Mouse (Mus musculus): ENCODE measurements around the gene Tada2a. TPM values are rescaled to one million over a fixed set of nuclear protein-coding genes. Genes with fewer than 3 reads are reported as not detected.
A peak's percentile ranks its signal among the peaks of the same experiment; 100 is the strongest.

Tada2a gene
- total and polyA plus RNA-seq, 2 experiments from 2014 or later = 15.9 to 24.7 TPM

GRCm38 (mm10) chr11:84053055-84053454 is 76.3 kb downstream of the Tada2a start:
- no peak for TF ChIP-seq CTCF (IDR thresholded peaks at IDR 0.05; ENCODE audit: low read depth)
- H3K4me2 ChIP-seq (ENCODE audit: low read depth, low read length) = no peak overlapping the region
- peak overlapping the region; percentile 62; the same call in 1 of the 2 replicates for H3K27ac ChIP-seq
- H3K9ac ChIP-seq (replicated peaks; ENCODE audit: low read length) = no peak overlapping the region
- ATAC-seq (no peak), DNase-seq (ENCODE audit: low spot score) (no peak)
- H3K4me3 ChIP-seq (ENCODE audit: low read length) = no peak overlapping the region
- H3K9me3 ChIP-seq (ENCODE audit: low read length) = no peaks in the 10 kb centered on the region
- H3K36me3 ChIP-seq (ENCODE audit: insufficient read depth, low read length) = no peaks in the 10 kb centered on the region
- H3K4me1 ChIP-seq (ENCODE audit: insufficient read depth, low read length) = peaks cover 11% of the 10 kb centered on the region; the same call in 1 of the 2 replicates
- H3K27me3 ChIP-seq (ENCODE audit: insufficient read depth, low read length) = no peaks in the 10 kb centered on the region
- WGBS = 87% methylated on average over 7 of the region's 7 CpGs

DNA sequence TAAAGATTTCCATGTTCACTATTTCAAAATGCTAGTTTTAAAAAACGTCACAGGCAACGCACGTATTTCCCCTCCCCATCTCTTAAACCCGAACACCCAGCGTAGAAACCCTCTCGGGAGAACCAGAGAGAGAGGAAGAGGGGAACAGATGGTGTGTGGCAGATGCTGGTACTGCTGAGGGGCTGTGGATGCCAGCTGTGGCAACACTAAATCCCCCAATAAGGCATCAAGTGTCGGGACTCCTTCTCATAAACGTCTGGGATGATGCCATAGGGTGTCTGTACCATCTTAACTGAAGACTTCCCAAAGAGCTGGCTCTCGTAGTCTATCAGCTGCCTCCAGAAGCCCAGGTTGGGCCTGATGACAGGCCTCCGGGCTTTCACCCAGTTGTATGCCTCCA is 81.0 kb downstream of the Tada2a start:
- Histone ChIP-seq H3K36me3 (ENCODE audit: insufficient read depth, low read length) (no peaks in the 10 kb centered on the region), H3K4me2 (ENCODE audit: low read depth, low read length) (no peak overlapping the region), H3K27me3 (ENCODE audit: insufficient read depth, low read length) (no peaks in the 10 kb centered on the region), H3K4me3 (ENCODE audit: low read length) (no peak overlapping the region), H3K9me3 (ENCODE audit: low read length) (no peaks in the 10 kb centered on the region), H3K27ac (no peak overlapping the region), H3K9ac (replicated peaks; ENCODE audit: low read length) (no peak overlapping the region), H3K4me1 (ENCODE audit: insufficient read depth, low read length) (peaks cover 9% of the 10 kb centered on the region; the same call in 1 of the 2 replicates)
- no peak for TF ChIP-seq CTCF (IDR thresholded peaks at IDR 0.05; ENCODE audit: low read depth)
- DNase-seq (ENCODE audit: low spot score) (no peak), ATAC-seq (no peak)
- 51% methylated on average over 10 of the region's 10 CpGs for whole genome bisulfite sequencing

DNA sequence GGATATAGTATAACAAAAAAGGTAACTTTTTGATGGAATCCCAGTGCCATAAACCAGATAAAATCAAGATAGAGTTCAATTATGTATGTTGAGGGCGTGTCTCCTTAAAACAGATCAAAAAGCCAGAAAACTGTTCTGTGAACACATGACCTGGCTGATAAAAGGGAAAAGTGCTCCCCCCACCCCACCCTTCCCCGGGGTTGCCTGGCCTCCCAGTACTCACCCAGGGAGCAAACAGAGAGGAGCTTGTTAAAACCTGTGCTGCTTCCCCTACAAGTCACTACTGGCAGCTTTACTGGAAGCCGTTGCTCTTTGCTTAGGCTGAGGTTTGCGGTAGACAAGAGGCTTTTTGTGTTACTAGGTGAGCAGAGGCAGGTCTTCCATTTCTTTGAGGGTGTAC is 82.1 kb downstream of the Tada2a start:
- H3K4me3 ChIP-seq (ENCODE audit: low read length) = no peak overlapping the region
- no peaks in the 10 kb centered on the region for H3K9me3 ChIP-seq (ENCODE audit: low read length)
- no peak for TF ChIP-seq CTCF (IDR thresholded peaks at IDR 0.05; ENCODE audit: low read depth)
- no peak for ATAC-seq
- no peaks in the 10 kb centered on the region for H3K36me3 ChIP-seq (ENCODE audit: insufficient read depth, low read length)
- H3K27me3 ChIP-seq (ENCODE audit: insufficient read depth, low read length) = no peaks in the 10 kb centered on the region
- no peak overlapping the region for H3K9ac ChIP-seq (replicated peaks; ENCODE audit: low read length)
- H3K27ac ChIP-seq = no peak overlapping the region
- 62% methylated on average over 4 of the region's 4 CpGs for WGBS
- no peak overlapping the region for H3K4me2 ChIP-seq (ENCODE audit: low read depth, low read length)
- 0 out of 2 replicates have a peak, but pooled peaks cover 16% of the 10 kb centered on the region for H3K4me1 ChIP-seq (ENCODE audit: insufficient read depth, low read length)
- DNase-seq (ENCODE audit: low spot score) = no peak

DNA sequence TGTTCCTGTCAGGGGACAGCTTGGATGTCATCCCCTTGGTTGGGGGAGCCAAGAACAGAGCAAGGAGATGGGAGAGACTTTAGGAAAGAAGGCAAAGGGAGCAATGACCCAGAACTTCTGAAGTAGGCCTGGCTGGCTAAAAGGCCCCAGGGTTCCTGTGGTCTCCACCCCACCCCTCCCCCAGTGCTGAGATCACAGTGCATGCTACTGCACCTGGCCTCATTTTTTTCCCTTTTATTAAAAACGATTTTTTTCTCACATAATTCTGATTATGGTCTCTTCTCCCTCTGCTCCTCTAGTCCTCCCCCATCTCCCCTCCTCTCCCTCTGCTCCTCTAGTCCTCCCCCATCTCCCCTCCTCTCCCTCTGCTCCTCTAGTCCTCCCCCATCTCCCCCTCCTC is 84.4 kb downstream of the Tada2a start:
- DNase-seq (ENCODE audit: low spot score) = no peak
- H3K27ac ChIP-seq = no peak overlapping the region
- H3K9ac ChIP-seq (replicated peaks; ENCODE audit: low read length) = no peak overlapping the region
- no peak for ATAC-seq
- 33% methylated on average over 1 of the region's 1 CpGs for WGBS
- peaks cover 7% of the 10 kb centered on the region for H3K36me3 ChIP-seq (ENCODE audit: insufficient read depth, low read length)
- H3K4me1 ChIP-seq (ENCODE audit: insufficient read depth, low read length) = 0 out of 2 replicates have a peak, but pooled peaks cover 16% of the 10 kb centered on the region
- no peak overlapping the region for H3K4me2 ChIP-seq (ENCODE audit: low read depth, low read length)
- TF ChIP-seq CTCF (IDR thresholded peaks at IDR 0.05; ENCODE audit: low read depth) = no peak
- no peak overlapping the region for H3K4me3 ChIP-seq (ENCODE audit: low read length)
- H3K9me3 ChIP-seq (ENCODE audit: low read length) = no peaks in the 10 kb centered on the region
- H3K27me3 ChIP-seq (ENCODE audit: insufficient read depth, low read length) = no peaks in the 10 kb centered on the region

DNA sequence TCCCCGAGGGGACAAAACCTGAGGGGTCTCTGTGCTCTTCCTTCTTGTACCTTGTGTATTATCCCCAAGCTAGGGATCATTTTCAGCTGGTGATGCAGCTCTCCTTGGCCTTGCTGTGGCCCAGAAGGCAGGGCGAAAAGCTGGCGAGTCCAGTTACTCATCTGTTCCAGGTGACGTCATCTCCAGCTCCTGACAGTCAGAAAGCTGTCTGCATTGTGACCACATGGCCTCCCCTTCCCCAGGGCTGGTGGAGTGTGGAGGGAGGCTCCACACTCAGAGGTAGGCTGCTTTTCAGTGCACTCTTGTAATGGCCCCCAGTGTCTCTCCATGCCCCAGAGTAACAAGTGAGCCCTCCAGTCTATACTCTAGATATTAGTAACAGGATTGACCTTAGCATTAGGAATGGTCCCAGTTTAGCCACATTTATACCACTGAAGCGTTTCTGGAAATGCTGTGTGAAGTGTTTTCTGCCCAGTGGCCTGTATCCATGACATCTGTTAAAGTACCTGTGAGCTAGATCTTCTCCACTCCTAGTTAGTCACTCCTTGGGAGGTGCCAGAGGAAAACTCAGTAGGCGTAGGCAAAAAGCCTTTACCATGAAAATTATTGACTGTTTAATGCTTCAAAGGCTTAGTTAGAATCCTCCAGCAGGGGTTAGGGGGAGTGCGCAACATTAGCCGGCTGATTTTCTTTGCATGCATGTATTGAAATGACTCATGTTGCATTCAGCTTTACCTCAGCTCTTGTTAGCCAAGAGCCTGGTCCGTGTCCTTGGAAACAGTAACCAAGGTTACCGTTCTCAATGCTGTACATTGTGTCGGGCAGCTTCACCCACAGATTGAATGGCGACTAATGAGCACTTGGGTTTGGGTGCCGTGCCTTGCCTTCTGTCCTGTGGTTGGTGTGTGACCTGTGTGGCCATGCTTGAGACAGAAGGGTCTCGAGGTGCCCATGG is 86.3 kb downstream of the Tada2a start:
- H3K27me3 ChIP-seq (ENCODE audit: insufficient read depth, low read length) = no peaks in the 10 kb centered on the region
- H3K4me3 ChIP-seq (ENCODE audit: low read length) = no peak overlapping the region
- peaks cover 7% of the 10 kb centered on the region for H3K36me3 ChIP-seq (ENCODE audit: insufficient read depth, low read length)
- ATAC-seq (peak; percentile 90), DNase-seq (ENCODE audit: low spot score) (peak; percentile 92)
- H3K27ac ChIP-seq = peak overlapping the region; percentile 76
- H3K9me3 ChIP-seq (ENCODE audit: low read length) = no peaks in the 10 kb centered on the region
- WGBS = 14% methylated on average over 14 of the region's 14 CpGs
- H3K4me1 ChIP-seq (ENCODE audit: insufficient read depth, low read length) = 0 out of 2 replicates have a peak, but pooled peaks cover 13% of the 10 kb centered on the region
- H3K9ac ChIP-seq (replicated peaks; ENCODE audit: low read length) = no peak overlapping the region
- no peak for TF ChIP-seq CTCF (IDR thresholded peaks at IDR 0.05; ENCODE audit: low read depth)
- H3K4me2 ChIP-seq (ENCODE audit: low read depth, low read length) = no peak overlapping the region

GRCm38 (mm10) chr11:84040621-84041020 is 88.8 kb downstream of the Tada2a start:
- no peak overlapping the region for H3K4me2 ChIP-seq (ENCODE audit: low read depth, low read length)
- no peak for TF ChIP-seq CTCF (IDR thresholded peaks at IDR 0.05; ENCODE audit: low read depth)
- no peaks in the 10 kb centered on the region for H3K9me3 ChIP-seq (ENCODE audit: low read length)
- peak; percentile 12 for DNase-seq (ENCODE audit: low spot score)
- peaks cover 7% of the 10 kb centered on the region for H3K36me3 ChIP-seq (ENCODE audit: insufficient read depth, low read length)
- WGBS = 52% methylated on average over 6 of the region's 6 CpGs
- H3K27ac ChIP-seq = no peak overlapping the region
- no peak overlapping the region for H3K4me3 ChIP-seq (ENCODE audit: low read length)
- H3K4me1 ChIP-seq (ENCODE audit: insufficient read depth, low read length) = 0 out of 2 replicates have a peak, but pooled peaks cover 13% of the 10 kb centered on the region
- no peak overlapping the region for H3K9ac ChIP-seq (replicated peaks; ENCODE audit: low read length)
- ATAC-seq = no peak
- no peaks in the 10 kb centered on the region for H3K27me3 ChIP-seq (ENCODE audit: insufficient read depth, low read length)

DNA sequence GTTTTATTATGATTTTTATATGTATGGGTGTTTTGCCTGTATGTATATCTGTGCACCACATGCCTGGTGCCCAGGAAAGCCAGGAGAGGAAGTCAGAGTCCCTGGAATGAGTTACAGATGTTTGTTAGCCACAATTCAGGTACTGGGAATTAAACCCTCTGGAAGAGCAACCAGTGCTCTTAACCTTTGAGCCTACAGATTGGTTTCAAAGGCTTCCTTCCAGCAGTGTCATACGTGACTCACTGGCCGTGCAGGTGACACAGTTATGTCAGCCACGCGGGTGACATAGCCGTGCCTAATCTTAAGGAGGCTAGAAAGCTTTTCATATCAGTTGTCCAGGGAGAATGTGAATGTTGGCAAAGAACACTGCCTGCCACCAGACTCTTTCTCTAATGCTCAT is 95.7 kb downstream of the Tada2a start:
- no peaks in the 10 kb centered on the region for H3K27me3 ChIP-seq (ENCODE audit: insufficient read depth, low read length)
- WGBS = 90% methylated on average over 5 of the region's 5 CpGs
- no peak overlapping the region for H3K27ac ChIP-seq
- peaks cover 23% of the 10 kb centered on the region for H3K36me3 ChIP-seq (ENCODE audit: insufficient read depth, low read length)
- H3K9ac ChIP-seq (replicated peaks; ENCODE audit: low read length) = no peak overlapping the region
- no peak overlapping the region for H3K4me2 ChIP-seq (ENCODE audit: low read depth, low read length)
- H3K4me1 ChIP-seq (ENCODE audit: insufficient read depth, low read length) = no peaks in the 10 kb centered on the region
- ATAC-seq = no peak
- H3K4me3 ChIP-seq (ENCODE audit: low read length) = no peak overlapping the region
- no peak for TF ChIP-seq CTCF (IDR thresholded peaks at IDR 0.05; ENCODE audit: low read depth)
- no peaks in the 10 kb centered on the region for H3K9me3 ChIP-seq (ENCODE audit: low read length)
- DNase-seq (ENCODE audit: low spot score) = no peak

Measured in hindbrain, postnatal 0 days (tissue).